Mouse (Mus musculus) heart, postnatal 36 days (tissue): ENCODE measurements around the gene Cgrrf1. TPM values are rescaled to one million over a fixed set of nuclear protein-coding genes. Genes with fewer than 3 reads are reported as not detected.

Experiments
- DNase-seq, 2 experiments: peaks; one replicate each; pipeline ENCODE4 v3.0.0; 2021 to 2022
- intact Hi-C: fragments of 180-260 bp; cut with DNase I; formaldehyde crosslinking; loops from one replicate; pipeline ENCODE4 v1.15.1; 2025
- total RNA-seq, 2 experiments: library from RNA; stranded (reverse); gene quantifications; 2 replicates each; pipeline ENCODE4 v1.2.3; 2021

The Cgrrf1 gene
- total RNA-seq, 2 experiments from 2014 or later = 31.8 to 37.1 TPM

DNA sequence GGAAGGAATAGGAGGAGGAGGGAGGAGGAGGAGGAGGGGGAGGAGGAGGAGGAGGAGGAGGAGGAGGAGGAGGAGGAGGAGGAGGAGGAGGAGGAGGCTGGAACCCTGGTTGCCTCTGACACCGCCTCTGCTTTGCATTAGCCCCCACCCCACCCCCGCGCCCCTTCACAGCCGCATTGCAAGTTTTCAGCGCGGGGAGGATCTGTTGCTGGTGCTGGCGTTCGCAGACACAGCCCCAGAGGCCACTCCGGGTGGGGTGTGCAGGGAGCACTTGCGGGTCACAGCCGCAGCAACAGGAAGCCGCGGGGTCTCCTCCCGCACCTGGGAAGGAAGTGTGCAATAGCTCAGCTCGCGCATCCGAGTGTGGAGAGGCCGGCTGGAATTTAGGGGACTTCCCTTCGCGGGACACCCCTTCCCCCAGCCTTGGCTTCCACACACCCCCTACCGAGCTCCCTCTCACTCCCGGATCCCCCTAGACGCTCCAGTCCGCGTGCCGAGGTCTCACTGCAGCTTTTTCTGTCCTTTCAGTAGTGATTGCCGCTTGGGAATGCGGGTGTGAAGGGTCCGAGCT, 52.0 kb downstream of the Cgrrf1 start:
- peak; percentile 57 to 65 for DNase-seq
- intact Hi-C loops = loop anchor here (2.0 to 5.0 kb wide), 7 partner anchors 37 to 375 kb away; partner anchors contain the start of genes Cgrrf1, Gch1 and Gmfb

DNA sequence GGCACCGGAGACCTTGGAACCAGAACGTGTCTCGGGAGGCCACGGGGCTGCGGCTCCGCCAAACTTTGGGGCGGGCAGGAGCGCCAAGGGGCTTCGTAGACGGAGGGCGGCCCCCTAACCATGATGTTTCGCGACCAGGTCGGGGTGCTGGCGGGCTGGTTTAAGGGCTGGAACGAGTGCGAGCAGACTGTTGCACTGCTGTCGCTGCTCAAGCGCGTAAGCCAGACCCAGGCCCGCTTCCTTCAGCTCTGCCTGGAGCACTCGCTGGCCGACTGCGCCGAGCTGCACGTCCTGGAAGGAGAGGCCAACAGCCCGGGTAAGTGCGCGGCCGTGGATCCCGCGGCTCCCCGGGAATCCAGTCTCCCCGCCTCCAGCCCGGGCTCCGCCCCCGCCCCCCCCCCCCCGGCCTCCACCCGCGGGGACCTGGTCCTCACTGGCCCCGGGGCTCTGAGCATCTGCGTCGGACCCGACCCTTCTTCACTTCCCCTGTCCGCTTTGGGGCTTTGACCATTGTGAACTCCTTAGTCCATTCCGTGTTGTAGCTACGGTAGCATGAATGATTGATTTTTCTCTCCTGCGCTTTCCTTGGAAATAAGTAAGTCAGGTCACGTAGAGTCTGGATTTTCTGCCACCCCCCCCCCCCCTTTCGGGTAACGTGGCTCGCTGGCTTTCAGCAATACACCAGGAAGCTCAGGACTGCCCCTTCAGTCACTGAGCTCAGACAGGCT, 52.9 kb downstream of the Cgrrf1 start:
- DNase-seq = peak; percentile 61 to 70
- intact Hi-C loops = loop anchor here (2.0 to 5.0 kb wide), 4 partner anchors 36 to 302 kb away; partner anchors contain the start of gene Gch1

DNA sequence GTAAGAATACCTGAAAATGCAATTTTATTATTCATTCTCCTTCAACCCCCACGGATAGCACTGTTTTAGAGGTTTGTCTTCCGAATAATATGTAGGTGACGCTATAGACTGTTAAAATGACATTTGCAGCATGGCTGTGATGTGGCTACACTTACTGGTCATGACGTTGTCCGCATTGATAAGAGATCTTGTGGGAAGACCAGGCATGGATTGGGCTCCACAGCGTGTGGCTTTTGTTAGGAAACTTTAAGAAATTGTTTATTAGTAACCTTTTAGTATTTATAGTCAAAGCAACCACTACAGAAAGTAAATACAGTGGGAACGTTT, 53.5 kb downstream of the Cgrrf1 start:
- intact Hi-C loops = loop anchor here (2.0 kb wide), 2 partner anchors 35 to 117 kb away; no protein-coding TSS in a partner anchor
- DNase-seq = peak; percentile 6 to 27

DNA sequence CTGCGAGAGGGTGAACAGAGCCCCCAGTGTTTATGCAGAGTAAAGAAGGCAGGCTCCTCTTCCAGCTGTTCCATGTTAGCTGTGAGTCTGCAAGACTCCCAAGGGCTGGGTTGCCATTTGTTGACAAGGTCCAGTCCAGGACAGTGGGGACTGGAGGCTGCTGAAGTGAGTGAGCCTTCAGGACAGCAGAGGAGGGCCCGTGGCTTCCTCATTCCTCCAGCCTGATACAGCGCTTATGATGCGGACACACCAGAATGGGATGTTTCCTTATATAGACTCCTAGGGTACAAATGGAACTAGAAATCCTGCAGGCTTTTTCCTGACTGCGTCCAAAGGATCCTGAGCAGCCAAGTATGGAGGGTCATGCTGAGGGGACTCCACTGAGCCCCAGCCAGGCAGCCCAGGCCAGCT, 54.0 kb downstream of the Cgrrf1 start:
- peak; percentile 45 to 64 for DNase-seq
- intact Hi-C loops = loop anchor here (2.0 kb wide), 2 partner anchors 35 to 117 kb away; no protein-coding TSS in a partner anchor

DNA sequence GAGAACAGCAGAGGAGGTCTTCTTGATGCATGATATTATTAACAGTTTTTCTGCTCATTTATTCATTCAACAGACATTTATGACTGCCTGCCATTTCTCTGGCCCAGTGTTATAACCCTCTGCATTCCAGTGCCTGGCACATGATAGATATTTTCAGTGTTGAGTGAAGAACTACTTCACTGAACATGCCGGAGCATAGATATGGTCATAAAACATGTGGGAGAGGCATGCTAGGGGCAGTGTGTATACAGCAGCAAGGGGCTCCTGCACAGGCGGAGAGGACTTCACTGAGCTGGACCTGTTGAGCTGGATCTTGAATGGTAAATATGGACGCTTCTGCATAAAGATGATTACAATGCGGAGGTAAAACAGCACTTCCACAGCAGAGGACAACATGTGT, 57.2 kb downstream of the Cgrrf1 start:
- no peak for DNase-seq
- intact Hi-C loops = no loop called here

DNA sequence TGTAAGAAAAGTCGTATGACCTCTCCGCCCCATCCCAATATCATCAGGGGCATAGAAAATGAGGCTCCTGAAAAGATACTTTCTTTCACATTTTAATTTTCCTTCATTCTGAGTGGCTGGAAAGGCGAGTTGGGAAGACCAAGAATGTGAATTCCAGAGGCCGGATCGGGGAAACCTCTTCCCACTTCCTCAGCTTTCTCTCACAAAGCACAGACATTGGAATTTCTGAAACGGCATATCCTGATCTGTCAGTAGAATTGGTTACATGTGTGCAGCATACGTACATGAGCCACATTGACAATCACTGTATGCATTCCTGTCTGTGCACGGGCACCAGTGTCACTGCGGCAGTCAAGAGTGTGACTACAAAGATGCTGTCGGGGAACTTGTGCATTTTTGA, 62.0 kb downstream of the Cgrrf1 start:
- no peak for DNase-seq
- intact Hi-C loops = no loop called here

DNA sequence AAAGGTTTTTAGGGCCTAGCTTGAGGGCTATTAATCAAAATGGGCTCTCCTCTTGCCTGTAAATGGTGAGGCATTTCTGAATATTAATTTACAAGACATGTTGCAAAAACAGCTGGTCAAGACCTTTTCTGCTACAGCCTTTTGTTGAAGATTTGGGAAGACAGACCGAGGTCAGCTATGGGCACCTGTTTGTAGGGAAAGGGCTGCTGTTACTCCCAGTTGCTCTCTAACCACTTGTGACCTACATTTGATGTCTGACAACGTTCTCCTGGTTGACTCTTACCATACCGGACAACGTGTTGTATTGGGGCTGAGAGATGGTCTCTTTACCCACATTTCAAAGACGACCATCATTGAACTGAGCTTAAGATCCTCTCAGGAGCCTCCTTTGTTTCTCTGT, 66.0 kb downstream of the Cgrrf1 start:
- intact Hi-C loops = no loop called here
- DNase-seq = no peak

DNA sequence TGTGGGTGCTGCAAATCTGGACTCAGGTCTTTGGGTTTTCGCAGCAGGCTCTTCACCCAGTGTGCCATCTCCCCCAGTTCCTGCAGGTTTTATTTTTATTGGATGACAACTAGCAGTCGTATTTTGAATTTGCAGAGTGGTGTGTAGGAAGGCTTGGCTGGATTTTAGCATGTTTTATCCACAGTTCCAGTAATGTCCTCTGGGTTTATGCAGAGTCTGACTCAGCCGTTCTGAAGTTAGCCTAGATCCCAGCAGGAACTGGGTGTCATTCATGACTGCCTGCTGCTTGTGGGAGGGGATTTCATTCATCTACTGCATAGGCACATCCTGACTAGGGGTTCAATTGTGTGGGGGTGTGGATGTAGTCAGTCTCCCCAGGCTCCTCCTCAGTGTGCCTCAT, 66.7 kb downstream of the Cgrrf1 start:
- DNase-seq = no peak
- intact Hi-C loops = no loop called here

DNA sequence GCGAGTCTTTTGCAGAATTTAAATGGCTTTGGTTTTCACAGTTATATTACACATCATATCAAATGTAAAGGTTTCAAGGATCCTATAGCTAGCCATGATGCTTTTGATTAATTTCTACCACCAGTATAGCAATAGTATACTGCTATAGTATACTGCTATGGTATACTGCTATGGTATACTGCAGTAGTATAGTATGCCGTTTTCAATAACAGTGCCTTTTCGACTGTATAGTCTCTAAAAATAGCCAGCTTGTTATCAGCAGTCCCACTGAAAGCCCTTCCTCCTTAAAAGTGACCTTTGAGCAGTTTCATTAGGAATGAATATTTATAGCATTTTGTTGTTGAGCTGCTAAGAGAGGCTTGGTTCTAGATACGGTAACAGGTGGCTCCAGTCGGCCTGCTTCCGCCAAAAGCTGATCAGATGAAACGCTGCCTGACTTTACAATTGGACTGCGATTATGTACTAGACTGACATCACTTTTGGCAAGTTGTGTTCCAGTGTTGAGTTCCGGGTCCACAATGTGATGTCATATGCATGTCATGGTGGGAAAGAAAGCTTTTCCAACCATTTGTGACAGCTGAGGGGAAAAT, 70.7 kb downstream of the Cgrrf1 start:
- DNase-seq = no peak
- intact Hi-C loops = no loop called here

Other genes with a start within 250 kb of the Cgrrf1 start
- 1 to 10 TPM in 1 of 2 experiments, under 1 TPM in 1; 0.78 to 1.5 TPM for gene Cdkn3, start 71.6 kb upstream of the Cgrrf1 start, total RNA-seq
- 10 to 100 TPM; 51.1 to 51.7 TPM for gene Cnih1, start 43.7 kb upstream of the Cgrrf1 start, total RNA-seq
- 10 to 100 TPM; 28.0 to 31.3 TPM for gene Gmfb, start 9.9 kb upstream of the Cgrrf1 start, total RNA-seq
- gene Samd4, start 50.7 kb downstream of the Cgrrf1 start, total RNA-seq = 10 to 100 TPM; 56.0 to 58.2 TPM